Mouse (Mus musculus) cerebellum, adult 2 months (tissue): ENCODE results near the gene Kng2. TPM values are rescaled to one million over a fixed set of nuclear protein-coding genes. Genes with fewer than 3 reads are reported as not detected.
"Not testable (repeated sequence)": the region's sequence is repeated elsewhere in the genome, so short reads cannot be mapped to it uniquely, and the experiment has no call there.

Experiments
- DNase-seq, 2 experiments: peaks; one replicate each; pipeline ENCODE4 v3.0.0; 2021
- H3K27ac ChIP-seq: fragments of 200-500 bp; 2 replicates; pipeline ENCODE4 v1.5.1; 2012; ENCODE audit warnings: low read length, control low read depth, inconsistent platforms; ENCODE audit not compliant: insufficient read depth
- H3K27me3 ChIP-seq: fragments of 200-500 bp; 2 replicates; pipeline ENCODE4 v1.6.1; 2012; ENCODE audit warnings: inconsistent platforms, mild to moderate bottlenecking, low read length, moderate library complexity; ENCODE audit not compliant: control insufficient read depth, insufficient read depth
- H3K4me1 ChIP-seq: fragments of 200-500 bp; 2 replicates; pipeline ENCODE4 v1.6.1; 2011; ENCODE audit warnings: low read length; ENCODE audit not compliant: control insufficient read depth, insufficient read depth
- H3K4me3 ChIP-seq: fragments of 200-500 bp; replicated peaks from 2 replicates; pipeline ENCODE3; 2011; ENCODE audit warnings: mild to moderate bottlenecking, low read depth, low read length, control low read depth; ENCODE audit not compliant: insufficient read depth
- CTCF ChIP-seq: fragments of 200-500 bp; IDR thresholded peaks from 2 replicates; pipeline ENCODE4 v1.5.1; 2011; ENCODE audit warnings: low read depth, mild to moderate bottlenecking, control low read depth, low read length, moderate library complexity, borderline replicate concordance; ENCODE audit not compliant: insufficient read depth
- POLR2A ChIP-seq: fragments of 200-500 bp; IDR thresholded peaks from 2 replicates; pipeline ENCODE4 v1.6.1; 2011; ENCODE audit warnings: low read length, control low read depth, borderline replicate concordance; ENCODE audit not compliant: insufficient read depth
- WGBS: fragments of 180-500 bp; shearing (Covaris S2); methylation state at CpG from one replicate; pipeline ENCODE4 v1.1.7; 2018; 5-methylcytosine and 5-hydroxymethylcytosine counted together
- polyA plus RNA-seq: library from polyadenylated mRNA; depleted of rRNA; stranded (reverse); fragments of >200 nt; gene quantifications from 2 replicates; pipeline ENCODE4 v1.2.3, GENCODE M21; 2012; rRNA removed

Gene Kng2
- polyA plus RNA-seq, 1 experiment: not detected

DNA sequence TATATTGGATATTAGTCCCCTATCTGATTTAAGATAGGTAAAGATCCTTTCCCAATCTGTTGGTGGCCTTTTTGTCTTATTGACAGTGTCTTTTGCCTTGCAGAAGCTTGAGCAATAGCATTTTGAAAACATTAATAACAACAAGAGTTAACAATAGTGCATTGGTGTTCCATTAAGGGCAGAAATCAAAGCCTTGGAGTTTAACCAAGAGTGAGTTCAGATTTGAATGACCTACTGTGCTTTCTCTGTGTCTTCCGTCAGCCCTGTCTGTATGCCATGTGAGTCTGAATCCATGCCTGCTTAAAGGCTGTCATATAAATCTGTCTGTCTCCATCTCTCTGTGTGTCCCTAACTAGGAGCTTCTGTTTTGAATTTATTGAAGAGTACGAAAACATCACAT is 81.9 kb downstream of the Kng2 start:
- 72% methylated on average over 2 of the region's 2 CpGs for WGBS
- no peaks in the 10 kb centered on the region for H3K4me1 ChIP-seq
- no peak overlapping the region for H3K4me3 ChIP-seq
- H3K27me3 ChIP-seq: no peaks in the 10 kb centered on the region
- no peak for TF ChIP-seq CTCF
- TF ChIP-seq POLR2A: no peak
- no peak for DNase-seq
- H3K27ac ChIP-seq: no peak overlapping the region

DNA sequence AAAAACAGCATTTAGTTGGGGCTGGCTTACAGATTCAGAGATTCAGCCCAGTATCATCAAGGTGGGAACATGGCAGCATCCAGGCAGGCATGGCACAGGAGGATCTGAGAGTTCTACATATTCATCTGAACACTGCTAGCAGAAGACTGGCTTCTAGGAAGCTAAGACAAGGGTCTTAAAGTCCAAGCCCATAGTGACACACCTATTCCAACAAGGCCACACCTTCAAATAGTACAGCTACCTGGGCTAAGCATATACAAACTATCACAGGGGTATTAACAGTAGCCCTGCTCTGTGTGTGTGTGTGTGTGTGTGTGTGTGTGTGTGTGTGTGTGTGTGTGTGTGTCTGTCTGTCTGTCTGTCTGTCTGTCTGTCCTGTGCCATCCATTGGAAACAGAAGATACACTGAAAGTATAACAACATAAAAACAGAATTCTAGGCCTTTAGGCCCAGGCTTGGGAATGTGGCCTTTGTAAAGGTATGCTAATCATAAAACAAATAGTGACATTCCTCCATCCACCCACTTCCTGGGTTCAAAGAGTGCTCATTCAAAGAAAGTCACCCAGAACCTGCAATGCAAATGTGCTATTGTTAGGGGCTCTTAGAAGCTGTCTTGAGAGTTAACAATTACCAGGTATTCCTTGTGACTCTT is 87.3 kb downstream of the Kng2 start:
- not testable (repeated sequence) for H3K4me1 ChIP-seq, H3K27me3 ChIP-seq, H3K4me3 ChIP-seq, H3K27ac ChIP-seq, DNase-seq

DNA sequence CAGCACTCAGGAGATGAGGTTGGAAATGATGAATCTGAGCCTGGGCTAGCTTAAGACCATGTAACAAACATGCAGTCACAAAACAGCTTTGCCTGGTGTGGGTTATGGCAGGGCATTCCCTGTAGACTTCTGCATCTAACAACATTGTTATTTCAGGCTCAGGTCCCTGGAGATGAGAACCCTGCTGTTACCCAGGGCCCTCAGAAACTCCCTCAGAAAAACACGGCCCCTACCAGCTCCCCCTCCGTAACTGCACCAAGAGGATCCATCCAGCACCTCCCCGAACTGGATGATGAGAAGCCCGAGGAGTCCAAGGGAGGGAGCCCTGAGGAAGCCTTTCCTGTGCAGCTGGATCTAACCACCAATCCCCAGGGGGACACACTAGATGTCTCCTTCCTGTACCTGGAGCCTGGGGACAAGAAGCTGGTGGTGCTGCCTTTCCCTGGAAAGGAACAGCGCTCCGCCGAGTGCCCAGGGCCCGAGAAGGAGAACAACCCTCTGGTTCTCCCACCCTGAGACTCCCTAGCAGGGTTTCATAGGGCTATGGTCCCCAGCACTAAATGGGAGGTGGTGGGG is 90.1 kb downstream of the Kng2 start:
- no peak for DNase-seq
- no peak overlapping the region for H3K27ac ChIP-seq
- TF ChIP-seq CTCF (no peak), POLR2A (no peak)
- H3K4me3 ChIP-seq: no peak overlapping the region
- H3K27me3 ChIP-seq: no peaks in the 10 kb centered on the region
- no peaks in the 10 kb centered on the region for H3K4me1 ChIP-seq
- 83% methylated on average over 8 of the region's 8 CpGs for WGBS

DNA sequence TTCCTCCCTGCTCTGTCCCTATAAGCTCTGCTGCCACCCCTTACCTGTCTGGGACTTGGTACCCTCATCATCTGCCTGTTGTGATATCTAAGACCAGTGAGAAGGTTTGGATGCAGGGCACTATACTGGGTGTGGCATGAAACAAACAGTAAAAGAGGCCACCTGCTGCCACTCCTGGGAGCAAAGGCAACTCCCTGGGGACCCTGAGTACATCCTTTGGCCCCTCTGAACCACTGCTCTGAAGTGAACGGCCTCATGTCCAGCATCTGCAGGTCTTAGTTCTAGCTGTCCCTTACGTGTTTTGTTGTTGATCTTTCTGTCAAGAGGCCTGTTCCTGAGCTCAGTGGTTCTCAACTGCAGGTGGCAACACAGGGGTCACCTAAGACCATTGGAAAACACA is 90.7 kb downstream of the Kng2 start:
- no peak overlapping the region for H3K27ac ChIP-seq
- no peak for DNase-seq
- TF ChIP-seq CTCF (no peak), POLR2A (no peak)
- H3K4me1 ChIP-seq: no peaks in the 10 kb centered on the region
- WGBS: 70% methylated on average over 2 of the region's 2 CpGs
- H3K27me3 ChIP-seq: no peaks in the 10 kb centered on the region
- no peak overlapping the region for H3K4me3 ChIP-seq

DNA sequence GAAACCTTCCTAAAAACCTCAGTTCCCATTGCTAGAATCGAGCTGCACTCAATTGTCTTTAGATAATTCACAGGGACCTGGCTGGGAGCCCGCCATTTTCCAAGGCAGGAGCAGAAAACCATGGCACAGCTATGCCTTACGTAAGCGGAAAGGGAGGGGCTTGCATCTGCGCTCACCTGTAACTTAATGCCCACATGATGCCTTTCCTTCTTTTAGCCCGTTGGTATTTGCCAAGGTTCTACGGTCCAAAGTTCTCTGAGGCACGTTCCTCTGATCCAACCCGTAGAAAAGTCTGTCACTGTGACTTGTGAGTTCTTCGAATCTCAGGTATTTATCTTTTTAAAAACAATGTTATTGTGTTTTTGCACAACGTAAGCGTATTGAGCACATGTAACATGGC is 91.7 kb downstream of the Kng2 start:
- TF ChIP-seq POLR2A: no peak
- no peak for TF ChIP-seq CTCF
- Histone ChIP-seq H3K4me1 (no peaks in the 10 kb centered on the region), H3K27me3 (no peaks in the 10 kb centered on the region), H3K4me3 (no peak overlapping the region), H3K27ac (no peak overlapping the region)
- DNase-seq: no peak
- WGBS: 91% methylated on average over 12 of the region's 12 CpGs

Other genes with a start within 250 kb of the Kng2 start
- gene Crygs, start 217.9 kb downstream of the Kng2 start, polyA plus RNA-seq: 0.38 TPM in 2 replicates
- 20.2 and 21.5 TPM in 2 replicates for gene Tbccd1, start 171.8 kb downstream of the Kng2 start, polyA plus RNA-seq
- gene Dnajb11, start 171.6 kb downstream of the Kng2 start, polyA plus RNA-seq: 41.3 and 44.8 TPM in 2 replicates
- not detected in 2 replicates for gene Ahsg, start 138.2 kb downstream of the Kng2 start, polyA plus RNA-seq
- 0.10 TPM in 1 of 2 replicates, not detected in the other for gene Fetub, start 111.1 kb downstream of the Kng2 start, polyA plus RNA-seq
- gene Hrg, start 78.4 kb downstream of the Kng2 start, polyA plus RNA-seq: not detected in 2 replicates
- gene Kng1, start 28.4 kb upstream of the Kng2 start, polyA plus RNA-seq: not detected in 2 replicates
- gene Eif4a2, start 78.0 kb upstream of the Kng2 start, polyA plus RNA-seq: 737 and 742 TPM in 2 replicates
- gene Rfc4, start 98.3 kb upstream of the Kng2 start, polyA plus RNA-seq: 2.1 and 2.5 TPM in 2 replicates
- 0.33 TPM in 1 of 2 replicates, not detected in the other for gene Adipoq, start 117.1 kb upstream of the Kng2 start, polyA plus RNA-seq
- 11.2 and 11.5 TPM in 2 replicates for gene St6gal1, start 195.3 kb upstream of the Kng2 start, polyA plus RNA-seq